Mouse (Mus musculus) embryonic stem cell, embryonic (primary cell): ENCODE data around the gene 1110032A03Rik.

Source experiments
- CTCF ChIA-PET, 4 experiments: fragments of 300-600 bp in 2 of 4; fragments of 350-600 bp in 2 of 4; sonication (Branson Sonifier 250); formaldehyde crosslinking; loops; one replicate each; lab custom pipeline; 2022; ENCODE audit warnings: inconsistent platforms in 2 of 4; lab: Charles Lee
- POLR2A ChIA-PET, 4 experiments: fragments of 300-600 bp in 2 of 4; fragments of 350-600 bp in 2 of 4; sonication (Branson Sonifier 250); formaldehyde crosslinking; loops; one replicate each; lab custom pipeline; 2022; ENCODE audit warnings: antibody characterized with exemption in 4 of 4, inconsistent platforms in 1 of 4; lab: Charles Lee

The 1110032A03Rik gene

DNA sequence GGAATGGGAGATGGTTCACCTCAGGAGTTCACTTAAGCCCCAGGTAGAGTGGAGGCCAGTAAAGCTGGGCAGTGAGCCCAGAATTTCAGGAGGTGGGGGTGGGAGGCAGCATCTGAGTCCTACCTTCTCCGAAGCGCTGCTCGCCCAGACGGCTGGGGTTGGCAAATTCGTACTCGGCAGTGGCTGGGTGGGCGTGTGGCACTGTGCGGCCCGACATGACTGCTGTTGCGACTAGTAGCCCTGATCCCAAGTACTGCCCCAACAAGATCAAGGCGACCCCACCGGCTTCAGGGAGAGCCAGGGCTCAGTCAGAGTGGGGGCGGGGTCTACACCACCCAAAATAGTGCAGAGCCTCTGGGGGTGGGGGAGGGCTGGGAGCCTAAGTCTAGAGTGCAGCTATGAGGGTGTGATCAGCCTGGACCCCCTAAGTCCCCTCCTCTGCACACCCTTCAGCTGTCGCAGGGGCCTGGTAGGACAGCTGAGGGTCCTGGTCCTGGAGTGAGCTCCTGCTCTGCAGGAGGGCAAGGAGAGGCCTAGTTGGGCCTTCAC is 23.2 kb downstream of the 1110032A03Rik start, which contains the start of gene Hspb2:
Hspb2 (minus strand) TSS at position 301 of the 549 bp plus-strand sequence.
- POLR2A ChIA-PET, result interaction anchor here (0.5 to 4.4 kb wide), 20 partner anchors 11 to 1096 kb away, joined by 3 to 26 read pairs (median 4); partner anchors contain the start of genes Fdxacb1 (in 3 of the 4), Dixdc1 (in 1 of the 4), Ppp2r1b (in 1 of the 4) and Sdhd (in 1 of the 4)
- CTCF ChIA-PET, result interaction anchor here in 2 of 4 experiments (0.6 to 5.0 kb wide), 7 partner anchors 13 to 300 kb away, joined by 3 to 19 read pairs (median 3); partner anchors contain the start of genes Dixdc1 (in 1 of the 2) and Fdxacb1 (in 1 of the 2)

DNA sequence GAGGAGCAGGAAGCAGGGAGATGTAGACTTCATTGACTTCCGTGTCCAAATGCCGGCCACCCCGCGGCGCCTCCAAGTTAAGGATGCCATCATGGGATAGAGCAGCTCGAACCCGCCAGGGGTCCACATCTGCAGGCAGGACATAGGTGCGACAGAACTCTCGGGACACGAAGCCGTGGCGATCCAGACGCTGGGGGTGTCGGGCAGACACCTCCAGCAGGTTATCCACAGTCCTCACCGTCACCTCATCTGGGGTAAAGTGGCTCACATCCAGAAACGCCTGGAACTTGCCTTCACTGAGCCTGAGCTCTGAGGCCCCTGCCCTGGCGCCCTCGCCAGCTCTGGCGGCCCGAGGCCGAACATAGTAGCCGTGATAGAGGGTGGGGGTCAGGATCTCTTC is 24.0 kb downstream of the 1110032A03Rik start, which contains the start of gene Cryab:
Cryab (plus strand) TSS at position 3 of the 400 bp plus-strand sequence.
- CTCF ChIA-PET, result interaction anchor here in 2 of 4 experiments (0.6 to 5.0 kb wide), 3 partner anchors 9 to 17 kb away, joined by 3 to 19 read pairs (median 3); partner anchors contain the start of gene Fdxacb1 (in 2 of the 2)
- POLR2A ChIA-PET, result interaction anchor here (0.6 to 4.4 kb wide), 12 partner anchors 10 to 1372 kb away, joined by 3 to 26 read pairs (median 4); partner anchors contain the start of genes Fdxacb1 (in 3 of the 4), Sdhd (in 1 of the 4) and Timm8b (in 1 of the 4)

DNA sequence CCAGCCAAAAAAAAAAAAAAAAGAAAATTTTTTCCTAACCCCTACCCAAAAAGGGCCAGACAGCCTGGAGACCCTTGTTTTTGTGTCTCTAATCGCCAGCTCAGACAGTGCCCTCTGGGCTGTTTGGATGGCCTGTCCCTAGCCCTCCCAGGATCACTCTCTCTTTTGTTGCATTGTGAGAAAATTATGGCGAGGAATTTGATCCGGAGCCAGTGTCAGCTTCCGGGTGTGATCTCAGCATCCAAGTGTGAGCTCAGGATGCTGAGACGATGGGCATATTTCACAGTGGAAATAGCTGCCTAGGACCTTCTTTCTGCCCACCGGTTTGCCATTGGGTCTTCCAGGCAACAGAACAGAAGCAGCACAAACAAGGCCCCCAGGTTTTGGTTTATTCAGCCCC is 24.6 kb downstream of the 1110032A03Rik start:
- ChIA-PET CTCF (interaction anchor here in 2 of 4 experiments (0.7 to 5.0 kb wide), 3 partner anchors 17 to 1220 kb away, joined by 3 to 19 read pairs (median 3); partner anchors contain the start of gene Fdxacb1 (in 2 of the 2)), POLR2A (interaction anchor here (0.5 to 4.4 kb wide), 13 partner anchors 9 to 159 kb away, joined by 3 to 26 read pairs (median 4); partner anchors contain the start of genes Dixdc1 (in 2 of the 4), Fdxacb1 (in 2 of the 4), Sdhd (in 1 of the 4) and Timm8b (in 1 of the 4))

DNA sequence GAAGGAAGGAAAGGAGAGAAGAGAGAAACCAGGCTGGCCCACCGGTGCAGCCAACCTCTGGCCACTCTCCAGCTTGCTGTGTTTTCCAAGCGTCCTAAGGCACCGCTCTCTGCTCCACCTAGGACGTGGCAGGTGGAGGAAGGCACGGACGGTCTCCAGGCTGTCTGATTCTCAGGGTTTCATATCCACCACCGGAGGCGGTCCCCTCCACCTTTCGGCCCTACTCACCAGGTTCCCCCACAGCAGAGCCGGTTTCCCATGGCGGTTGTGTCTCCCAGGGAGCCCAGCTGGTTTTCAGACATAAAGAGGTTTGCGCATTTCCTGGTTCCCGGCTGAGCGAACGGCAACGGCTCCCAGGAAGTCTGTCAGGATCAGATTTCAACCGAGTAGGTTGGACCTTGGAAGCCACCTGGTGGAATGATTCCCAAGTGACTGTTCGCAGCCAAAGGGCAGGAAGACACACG is 29.1 kb downstream of the 1110032A03Rik start, which contains the start of gene 2310030G06Rik:
2310030G06Rik (minus strand) TSS at position 323 of the 464 bp plus-strand sequence.
- ChIA-PET POLR2A (interaction anchor here in 3 of 4 experiments (0.6 to 2.2 kb wide), 22 partner anchors 8 to 278 kb away, joined by 3 to 12 read pairs (median 3); partner anchors contain the start of genes Fdxacb1 (in 3 of the 3), Dlat (in 1 of the 3), Nkapd1 (in 1 of the 3) and Pih1d2 (in 1 of the 3)), CTCF (interaction anchor here in 3 of 4 experiments (0.6 to 1.4 kb wide), 9 partner anchors 13 to 244 kb away, joined by 3 to 10 read pairs (median 3); partner anchors contain the start of gene Fdxacb1 (in 2 of the 3))

DNA sequence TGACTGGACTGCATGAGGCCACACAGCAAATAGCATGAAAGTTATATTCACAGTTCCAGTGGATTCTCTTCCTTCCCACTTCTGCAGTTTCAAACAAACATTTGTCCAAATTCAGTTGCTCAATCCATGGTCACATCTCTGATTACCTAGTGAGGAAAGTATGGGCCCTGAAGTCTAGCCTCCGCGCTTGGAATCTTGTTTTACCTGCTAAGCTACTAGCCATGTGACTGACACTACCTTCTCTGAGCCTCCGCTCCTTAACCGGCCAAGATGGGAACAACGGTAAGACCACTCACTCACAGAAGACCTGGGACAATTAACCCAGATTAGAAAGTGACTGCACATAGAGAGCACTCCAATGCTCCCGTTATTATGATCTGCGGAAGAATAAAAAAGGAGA is 29.5 kb downstream of the 1110032A03Rik start:
- ChIA-PET POLR2A (interaction anchor here in 3 of 4 experiments (0.6 to 2.2 kb wide), 20 partner anchors 9 to 249 kb away, joined by 3 to 12 read pairs (median 4); partner anchors contain the start of genes Fdxacb1 (in 3 of the 3), Dlat (in 1 of the 3), Nkapd1 (in 1 of the 3) and Pih1d2 (in 1 of the 3)), CTCF (interaction anchor here in 3 of 4 experiments (0.6 to 1.4 kb wide), 9 partner anchors 13 to 245 kb away, joined by 3 to 10 read pairs (median 3); partner anchors contain the start of gene Fdxacb1 (in 2 of the 3))

DNA sequence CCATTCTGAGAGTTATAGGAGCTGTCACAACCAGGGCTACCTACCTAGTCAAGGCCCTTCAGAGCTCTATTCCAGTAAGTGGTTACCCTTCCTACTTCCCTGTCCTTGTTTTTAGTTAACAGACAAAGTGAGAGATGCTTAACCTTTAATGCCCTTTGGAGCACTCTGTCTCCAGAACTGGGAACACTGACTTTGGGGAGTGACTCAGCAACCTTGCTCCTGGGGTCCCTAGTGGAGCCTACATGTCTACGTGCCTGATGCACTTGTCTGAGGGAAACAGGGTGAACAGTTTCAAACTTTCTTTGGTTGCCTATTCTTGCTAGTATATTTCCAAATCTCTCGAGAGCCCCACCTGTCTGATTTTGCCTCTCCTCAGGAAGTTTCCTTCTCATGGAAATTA is 32.6 kb downstream of the 1110032A03Rik start:
- ChIA-PET CTCF (interaction anchor here in 1 of 4 experiments (0.6 to 2.7 kb wide), 2 partner anchors 9 to 25 kb away, joined by 3 to 9 read pairs; partner anchors contain the start of genes Cryab and Fdxacb1), POLR2A (interaction anchor here in 2 of 4 experiments (0.9 to 2.4 kb wide), 4 partner anchors 9 to 26 kb away, joined by 3 to 11 read pairs (median 8); partner anchors contain the start of genes Cryab (in 1 of the 2), Fdxacb1 (in 1 of the 2) and Hspb2 (in 1 of the 2))

DNA sequence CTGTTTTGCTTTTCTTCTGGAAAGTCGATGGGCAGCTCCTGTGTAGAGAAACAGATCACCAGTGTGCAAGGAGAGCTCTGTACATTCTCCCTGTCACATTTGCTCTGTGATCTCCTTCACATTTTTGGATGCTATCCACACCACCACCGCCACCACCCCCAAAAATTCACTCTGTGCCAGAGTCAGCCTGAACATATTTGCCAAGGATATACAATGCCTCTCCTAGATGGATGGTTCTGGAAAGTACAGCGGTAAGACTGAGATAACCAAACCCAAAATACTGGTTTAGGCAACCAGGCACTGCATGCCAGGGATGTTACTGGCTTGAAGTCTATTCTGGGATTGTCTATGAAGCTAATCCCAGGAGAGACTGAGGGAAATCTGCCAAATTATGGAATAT is 33.1 kb downstream of the 1110032A03Rik start:
- POLR2A ChIA-PET, result interaction anchor here in 2 of 4 experiments (0.9 to 2.4 kb wide), 6 partner anchors 9 to 43 kb away, joined by 3 to 11 read pairs (median 4); partner anchors contain the start of genes Cryab (in 2 of the 2), Hspb2 (in 2 of the 2) and Fdxacb1 (in 1 of the 2)
- CTCF ChIA-PET, result interaction anchor here in 1 of 4 experiments (2.7 kb wide), 1 partner anchor 26 kb away, joined by 9 read pairs; the partner anchor contains the start of gene Fdxacb1

DNA sequence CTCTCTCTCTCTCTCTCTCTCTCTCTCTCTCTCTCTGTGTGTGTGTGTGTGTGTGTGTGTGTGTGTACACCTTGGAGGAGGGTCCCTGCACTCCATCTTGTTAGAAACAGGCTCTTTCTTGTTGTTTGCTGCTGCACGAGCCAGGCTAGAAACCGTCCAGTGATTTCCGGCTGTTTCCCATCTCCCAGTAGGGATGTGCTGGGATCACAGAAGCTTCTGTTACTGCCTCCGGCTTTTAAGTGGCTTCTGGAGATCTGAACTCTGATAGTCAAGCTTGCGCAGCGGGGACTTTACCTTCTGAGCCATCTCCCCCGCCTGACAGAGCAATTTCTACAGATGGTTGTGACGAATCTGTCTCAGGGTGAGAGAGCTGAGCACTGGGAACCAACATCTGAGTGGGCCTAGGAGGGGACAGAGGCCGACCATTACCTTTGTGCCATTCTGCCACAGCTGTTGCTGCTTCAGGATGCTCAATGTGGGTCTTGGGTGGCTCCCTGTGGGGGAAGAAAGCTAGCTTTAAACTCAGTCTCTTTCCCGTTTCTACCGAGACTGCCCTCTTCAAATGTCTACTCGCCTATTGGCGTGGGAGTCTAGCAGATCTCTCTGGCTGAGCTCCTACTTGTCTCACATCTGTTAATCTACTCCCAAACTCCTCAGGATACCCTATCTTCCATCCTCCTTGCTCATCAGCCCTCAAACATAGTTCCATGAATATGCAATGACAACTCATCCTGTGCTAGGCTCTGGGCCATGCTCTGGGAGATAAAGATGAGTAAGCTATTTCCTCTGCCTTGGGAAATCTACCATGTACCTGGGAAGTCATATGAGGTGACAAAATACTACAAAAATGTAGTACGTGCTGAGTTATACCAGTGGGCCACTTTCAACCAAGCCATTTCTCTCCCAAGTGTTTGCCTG is 34.2 kb downstream of the 1110032A03Rik start:
- ChIA-PET CTCF (interaction anchor here in 2 of 4 experiments (0.6 to 2.7 kb wide), 3 partner anchors 12 to 81 kb away, joined by 3 to 9 read pairs (median 3); partner anchors contain the start of gene Fdxacb1 (in 1 of the 2)), POLR2A (interaction anchor here in 2 of 4 experiments (0.9 to 2.4 kb wide), 8 partner anchors 10 to 47 kb away, joined by 3 to 11 read pairs (median 4); partner anchors contain the start of genes Cryab (in 2 of the 2), Fdxacb1 (in 2 of the 2) and Hspb2 (in 2 of the 2))

DNA sequence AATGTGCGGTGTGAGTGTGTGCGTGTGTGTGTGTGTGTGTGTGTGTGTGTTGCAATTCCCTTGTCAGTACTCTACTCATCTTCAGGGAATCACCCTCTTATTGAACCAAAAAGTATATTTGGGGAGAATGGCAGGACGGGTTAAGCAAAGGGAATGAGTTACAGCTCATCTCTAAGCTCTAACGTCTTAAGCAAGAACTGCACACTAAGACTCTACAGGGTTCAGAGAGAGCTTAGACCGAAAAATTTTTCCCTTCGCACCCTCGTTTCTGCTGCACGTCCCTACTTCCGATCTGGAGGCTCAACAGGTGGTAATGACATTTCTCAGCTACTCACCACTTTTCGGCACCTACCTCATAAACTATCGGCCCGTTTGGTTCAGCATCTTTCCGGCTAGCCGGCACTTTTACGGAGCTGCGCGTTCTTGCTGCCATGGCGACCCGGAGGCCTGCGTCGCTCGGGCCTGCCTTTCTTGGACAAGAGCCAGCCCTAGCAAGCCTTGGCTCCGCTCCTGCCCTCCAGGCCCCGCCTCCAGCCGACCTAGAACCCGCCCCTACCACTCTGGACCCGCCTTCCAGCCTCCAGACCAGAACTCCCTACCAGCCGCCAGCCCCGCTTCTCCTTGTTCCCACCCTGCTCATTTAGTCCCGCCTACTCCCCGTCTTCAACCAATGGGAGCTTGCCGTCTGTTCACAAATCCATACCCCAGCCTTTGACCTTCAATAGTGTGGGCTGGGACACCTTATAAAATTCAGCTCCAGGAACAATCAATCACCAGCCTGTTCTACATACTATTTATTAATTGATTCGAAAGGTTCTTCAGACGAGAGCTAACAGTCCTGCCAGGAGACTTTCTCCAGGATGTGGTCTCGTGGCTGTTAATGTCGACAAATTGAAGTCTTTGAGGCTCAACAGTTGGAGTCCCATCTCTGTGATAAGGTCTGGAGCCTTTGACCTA is 36.1 kb downstream of the 1110032A03Rik start, which contains the start of gene Dixdc1:
Dixdc1 (minus strand) TSS at position 604 of the 957 bp plus-strand sequence.
- CTCF ChIA-PET, result interaction anchor here (0.8 to 1.9 kb wide), 14 partner anchors 9 to 71 kb away, joined by 3 to 24 read pairs (median 4); partner anchors contain the start of genes Fdxacb1 (in 3 of the 4) and Hspb2 (in 1 of the 4)
- POLR2A ChIA-PET, result interaction anchor here in 3 of 4 experiments (0.6 to 2.0 kb wide), 29 partner anchors 10 to 242 kb away, joined by 3 to 25 read pairs (median 4); partner anchors contain the start of genes Fdxacb1 (in 3 of the 3), Cryab (in 1 of the 3), Hspb2 (in 1 of the 3) and Nkapd1 (in 1 of the 3)

DNA sequence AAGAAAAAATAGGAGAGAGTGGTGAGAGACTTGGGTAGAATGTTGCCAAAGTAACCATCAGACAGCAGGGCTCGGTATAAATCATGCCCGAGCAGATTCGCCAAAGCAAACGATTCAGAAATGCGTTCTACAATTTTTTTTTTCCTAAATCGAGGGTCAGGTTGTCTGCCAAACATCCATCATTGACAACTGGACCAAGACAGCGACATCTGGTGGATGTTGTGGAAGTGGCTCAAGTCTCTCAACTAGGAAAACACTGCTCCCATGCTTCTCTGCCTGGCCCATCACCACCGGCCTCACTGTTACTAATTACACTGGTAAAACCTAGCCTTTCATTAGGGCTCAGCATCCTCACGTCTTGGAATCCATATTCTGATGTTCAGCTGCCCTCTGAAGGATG is 40.3 kb downstream of the 1110032A03Rik start:
- ChIA-PET CTCF (no interaction called here), POLR2A (interaction anchor here in 2 of 4 experiments (0.6 kb wide), 3 partner anchors 56 to 368 kb away, joined by 3 to 5 read pairs (median 4); no protein-coding TSS in a partner anchor)

DNA sequence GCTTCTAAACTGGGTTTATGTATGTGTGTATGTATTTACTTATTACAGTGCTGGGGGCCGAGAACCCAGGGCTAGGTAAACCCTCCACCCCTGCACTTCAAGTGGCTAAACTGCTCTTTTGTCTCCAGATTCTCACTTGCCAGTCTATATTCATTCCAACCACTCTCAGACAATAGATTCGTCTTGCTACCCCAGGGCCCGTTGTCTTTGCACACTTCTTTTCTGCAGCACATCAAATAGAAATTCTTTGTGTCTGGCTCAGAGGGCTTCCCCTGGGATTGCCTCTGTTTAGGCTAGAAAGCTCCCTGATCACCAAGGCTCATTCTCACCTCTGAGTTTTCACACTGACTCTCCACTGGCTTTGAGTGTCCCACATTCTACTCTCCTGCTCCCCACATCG is 42.8 kb downstream of the 1110032A03Rik start:
- ChIA-PET CTCF (interaction anchor here in 1 of 4 experiments (1.1 kb wide), 1 partner anchor 21 kb away, joined by 3 read pairs; no protein-coding TSS in a partner anchor), POLR2A (interaction anchor here in 1 of 4 experiments (1.1 to 2.3 kb wide), 3 partner anchors 9 to 35 kb away, joined by 3 to 7 read pairs (median 4); partner anchors contain the start of gene Fdxacb1)

DNA sequence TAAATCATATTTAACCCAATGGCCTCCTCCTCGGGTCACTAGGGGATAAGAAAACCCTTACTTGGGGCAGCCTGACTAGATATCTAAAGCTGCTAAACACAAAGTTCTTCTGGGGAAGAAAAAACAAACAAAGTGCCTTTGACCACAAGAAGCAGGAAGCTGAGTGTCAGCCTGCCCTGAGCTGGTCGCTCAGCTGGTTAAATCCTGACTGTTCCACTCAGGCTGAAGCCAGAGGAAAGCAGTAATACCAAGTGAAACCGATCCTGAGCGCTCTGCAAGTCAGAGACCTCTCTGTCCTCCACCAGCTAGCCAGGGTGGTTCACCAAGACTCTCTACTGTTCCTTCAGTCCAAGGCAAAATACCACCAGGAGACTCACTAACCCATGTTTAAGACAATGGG is 45.7 kb downstream of the 1110032A03Rik start:
- CTCF ChIA-PET, result interaction anchor here in 2 of 4 experiments (0.6 to 1.8 kb wide), 3 partner anchors 7 to 11 kb away, joined by 3 to 5 read pairs (median 3); partner anchors contain the start of gene Dixdc1 (in 1 of the 2)

DNA sequence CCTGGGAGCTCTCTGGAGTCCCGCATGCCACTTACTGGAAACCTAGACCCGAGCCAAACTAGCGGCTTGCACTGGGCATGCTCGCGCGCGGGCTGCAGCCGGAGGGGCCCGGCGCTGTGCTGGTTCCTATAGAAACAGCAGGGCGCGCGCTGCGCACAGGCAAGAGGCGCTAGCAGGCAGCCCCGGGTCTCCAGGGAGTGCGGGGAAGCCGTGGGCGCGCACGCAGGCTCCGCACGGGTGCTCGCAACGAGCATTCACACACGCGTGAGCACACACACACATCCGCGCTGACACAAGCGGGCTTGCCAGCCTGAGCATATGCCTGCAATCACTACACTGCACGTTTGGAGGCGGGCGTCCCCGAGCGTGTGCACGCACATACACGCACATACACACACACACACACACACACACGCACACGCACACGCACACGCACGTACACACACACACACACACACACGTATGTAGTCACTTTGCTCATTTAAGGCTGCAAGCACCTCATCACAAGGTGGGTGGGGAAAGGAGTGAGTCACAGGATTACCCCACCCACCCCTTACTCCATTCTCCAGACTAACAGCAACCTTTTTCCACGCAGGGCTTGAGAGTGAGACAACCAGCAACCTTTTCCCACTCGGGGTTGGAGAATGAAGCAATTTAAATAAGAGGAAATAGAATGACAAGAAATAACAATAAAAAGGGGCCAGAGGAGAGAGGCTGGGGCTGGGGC is 47.2 kb downstream of the 1110032A03Rik start:
- CTCF ChIA-PET, result interaction anchor here in 2 of 4 experiments (0.6 to 0.9 kb wide), 3 partner anchors 19 to 1194 kb away, joined by 3 read pairs; partner anchors contain the start of gene Fdxacb1 (in 1 of the 2)
- POLR2A ChIA-PET, result interaction anchor here in 3 of 4 experiments (0.7 to 5.9 kb wide), 22 partner anchors 9 to 46 kb away, joined by 3 to 23 read pairs (median 4); partner anchors contain the start of genes Dixdc1 (in 3 of the 3), 2310030G06Rik (in 2 of the 3) and Fdxacb1 (in 1 of the 3)

More for the DNA sequence above, 45.7 kb downstream of the 1110032A03Rik start:
- POLR2A ChIA-PET, result interaction anchor here in 3 of 4 experiments (0.7 to 5.9 kb wide), 9 partner anchors 9 to 550 kb away, joined by 3 to 23 read pairs (median 6); partner anchors contain the start of genes Dixdc1 (in 2 of the 3), 2310030G06Rik (in 1 of the 3) and Fdxacb1 (in 1 of the 3)
